8 mouse cellular contexts compared by ENCODE assay signal in the genomic region with DNA sequence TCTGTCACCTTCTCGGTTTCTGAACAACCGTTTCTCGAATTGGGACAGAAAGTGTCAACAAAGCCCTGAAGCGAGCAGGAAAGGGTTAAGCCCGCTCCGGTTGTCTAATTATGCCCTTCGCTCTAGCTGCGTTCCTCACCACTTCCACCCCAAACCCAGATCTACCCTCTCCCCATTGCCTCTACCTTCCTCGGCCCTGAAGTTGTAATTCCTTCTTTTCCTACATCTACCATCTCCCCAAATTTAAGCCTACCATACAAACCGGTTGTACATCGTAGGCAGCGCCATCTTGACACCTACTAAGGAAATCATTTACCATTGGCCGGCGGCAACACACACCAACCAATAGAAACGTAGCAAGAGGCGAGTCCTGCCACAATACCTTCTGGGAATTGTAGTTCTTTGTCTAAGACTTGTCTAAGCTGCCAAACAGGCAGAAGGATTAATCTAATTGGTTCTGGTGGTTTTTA. TPM values are rescaled to one million over a fixed set of nuclear protein-coding genes. Genes with fewer than 3 reads are reported as not detected.
A peak's percentile ranks its signal among the peaks of the same experiment; 100 is the strongest.
DNase-seq lines count a peak whose midpoint lies in the region; ATAC-seq and TF ChIP-seq lines count a peak whose summit lies in the region.

TSS of gene Med24 (minus strand) at position 317 of the 470 bp plus-strand sequence.

- ATAC-seq in heart, embryonic 14.5 days (ENCODE audit: insufficient number of reproducible peaks, insufficient read depth, low FRiP score, low read depth): peak; percentile 81
- peak; percentile 96 for ATAC-seq in liver, embryonic 13.5 days (ENCODE audit: low read depth)

- H3K4me2 ChIP-seq in CH12.LX (ENCODE audit: insufficient read depth, low read depth, poor library complexity, severe bottlenecking): peak within 1 kb of the TSS; percentile 89
- H3K4me2 ChIP-seq in heart, embryonic 14.5 days (ENCODE audit: low read length): peak within 1 kb of the TSS; percentile 76
- H3K4me2 ChIP-seq in liver, embryonic 13.5 days: peak within 1 kb of the TSS; percentile 87

- peak; percentile 96 for DNase-seq in CH12.LX (ENCODE audit: extremely low read depth)
- DNase-seq in fibroblast of lung, adult 2 months (ENCODE audit: low read depth): peak; percentile 88
- DNase-seq in kidney, postnatal 14 days: peak; percentile 93
- DNase-seq in liver, embryonic 13.5 days: peak; percentile 80
- peak; percentile 81 for DNase-seq in neural tube, embryonic 10.5 days (ENCODE audit: extremely low spot score, low spot score)
- DNase-seq in testis, postnatal 10 days (ENCODE audit: low spot score): peak; percentile 80

- peaks cover 0 to 17% of the 10 kb centered on the region in 2 experiments; a peak in 2 of 4 replicates for H3K4me1 ChIP-seq in CH12.LX (ENCODE audit: control insufficient read depth in 1 of 2, insufficient read depth in 2 of 2)
- 0 out of 2 replicates have a peak, but pooled peaks cover 3% of the 10 kb centered on the region for H3K4me1 ChIP-seq in brown adipose tissue, adult 24 weeks (ENCODE audit: control insufficient read depth, insufficient read depth, insufficient read length, low read length)
- H3K4me1 ChIP-seq in heart, embryonic 14.5 days (ENCODE audit: control insufficient read depth in 2 of 2, insufficient read depth in 2 of 2, low read length in 2 of 2): peaks cover 4 to 10% of the 10 kb centered on the region in 2 experiments
- peaks cover 20% of the 10 kb centered on the region for H3K4me1 ChIP-seq in liver, embryonic 13.5 days (replicated peaks)

- H3K4me3 ChIP-seq in CH12.LX (replicated peaks in 1 of 3; ENCODE audit: low read depth in 2 of 3, low read length in 2 of 3, poor library complexity in 1 of 3): peak within 1 kb of the TSS; percentile 75 to 100 (median 80)
- peak within 1 kb of the TSS; percentile 97 for H3K4me3 ChIP-seq in brown adipose tissue, adult 24 weeks (ENCODE audit: insufficient read depth, low read depth, low read length)
- H3K4me3 ChIP-seq in heart, embryonic 14.5 days (ENCODE audit: control insufficient read depth in 1 of 2, insufficient read depth in 1 of 2, low read depth in 1 of 2, low read length in 2 of 2): peak within 1 kb of the TSS; percentile 47 to 89
- H3K4me3 ChIP-seq in liver, embryonic 13.5 days (replicated peaks): peak within 1 kb of the TSS; percentile 71

- H3K79me2 ChIP-seq in CH12.LX (replicated peaks; ENCODE audit: control insufficient read depth, extremely low read depth, insufficient read depth, poor library complexity, severe bottlenecking): peaks cover 12% of the 10 kb centered on the region

- TF ChIP-seq EP300 in CH12.LX (IDR thresholded peaks at IDR 0.05; ENCODE audit: low read length): 0 out of 2 replicates have a peak, but pooled peaks have one; percentile 12

- H3K36me3 ChIP-seq in CH12.LX (replicated peaks in 1 of 2; ENCODE audit: control insufficient read depth in 1 of 2, insufficient read depth in 1 of 2, low read length in 1 of 2): peaks cover 24 to 37% of the 10 kb centered on the region in 2 experiments
- H3K36me3 ChIP-seq in heart, embryonic 14.5 days (ENCODE audit: control insufficient read depth, insufficient read depth, low read length): peaks cover 33% of the 10 kb centered on the region
- H3K36me3 ChIP-seq in liver, embryonic 13.5 days: peaks cover 26% of the 10 kb centered on the region

- TF ChIP-seq POLR2A in CH12.LX (IDR thresholded peaks at IDR 0.05; ENCODE audit: low read depth, low read length): peak; percentile 85

- H3K9ac ChIP-seq in CH12.LX (ENCODE audit: insufficient read depth, low read depth): peak within 1 kb of the TSS; percentile 50
- H3K9ac ChIP-seq in heart, embryonic 14.5 days (ENCODE audit: low read length): peak within 1 kb of the TSS; percentile 78
- peak within 1 kb of the TSS; percentile 75 for H3K9ac ChIP-seq in liver, embryonic 13.5 days

- no peak within 1 kb of the TSS for H3K27ac ChIP-seq in CH12.LX (ENCODE audit: insufficient read depth, low read depth)
- peak within 1 kb of the TSS; percentile 71 for H3K27ac ChIP-seq in brown adipose tissue, adult 24 weeks (replicated peaks; ENCODE audit: low read depth, low read length)
- peak within 1 kb of the TSS; percentile 11 to 69; a peak in 3 of 4 replicates for H3K27ac ChIP-seq in heart, embryonic 14.5 days (replicated peaks in 1 of 2; ENCODE audit: control insufficient read depth in 1 of 2, insufficient read depth in 1 of 2, low read depth in 2 of 2, low read length in 2 of 2)
- H3K27ac ChIP-seq in liver, embryonic 13.5 days: peak within 1 kb of the TSS; percentile 66

- WGBS in heart, embryonic 14.5 days: under 1% methylated on average over 16 of the region's 16 CpGs
- under 1% methylated on average over 16 of the region's 16 CpGs for WGBS in liver, embryonic 13.5 days (ENCODE audit: insufficient replicate concordance)

- H3K27me3 ChIP-seq in CH12.LX (replicated peaks): peaks cover 11% of the 10 kb centered on the region
- H3K27me3 ChIP-seq in heart, embryonic 14.5 days (ENCODE audit: control insufficient read depth, insufficient read depth, low read length): no peaks in the 10 kb centered on the region
- H3K27me3 ChIP-seq in liver, embryonic 13.5 days: no peaks in the 10 kb centered on the region

- TF ChIP-seq RAD21 in CH12.LX (IDR thresholded peaks at IDR 0.05; ENCODE audit: low read depth, low read length): no peak

- dilution Hi-C loops in CH12.LX (cut with MboI; ENCODE audit: extremely low pct_ligation_motif_present, extremely low pct_unique_long_range_greater_than_20kb, low sequenced_read_pairs): no loop called here

- in situ Hi-C loops in CH12.LX (cut with MboI; ENCODE audit: low pct_ligation_motif_present, low pct_unique_long_range_greater_than_20kb, low sequenced_read_pairs): loop anchor here (10.0 kb wide), 1 partner anchor 56 kb away; no protein-coding TSS in a partner anchor

- peaks cover 2% of the 10 kb centered on the region for H3K9me3 ChIP-seq in CH12.LX (replicated peaks; ENCODE audit: low read length)
- peaks cover under 1% of the 10 kb centered on the region; the same call in 1 of the 2 replicates for H3K9me3 ChIP-seq in heart, embryonic 14.5 days (ENCODE audit: control insufficient read depth, low read length)
- H3K9me3 ChIP-seq in liver, embryonic 13.5 days (replicated peaks): peaks cover 2% of the 10 kb centered on the region; the same call in 1 of the 2 replicates

- TF ChIP-seq CTCF in CH12.LX (conservative IDR thresholded peaks at IDR 0.05 in 1 of 2, IDR thresholded peaks at IDR 0.05 in 1 of 2; ENCODE audit: low read depth in 2 of 2, low read length in 2 of 2): peak in 1 of 2 experiments; percentile 8; a peak in 1 of 4 replicates

TF ChIP-seq in CH12.LX, 34 proteins besides CTCF, POLR2A, EP300 and RAD21:
- TF ChIP-seq NELFE (IDR thresholded peaks at IDR 0.05; ENCODE audit: low read depth, low read length): 0 out of 2 replicates have a peak, but pooled peaks have one; percentile 79
- TF ChIP-seq MYC (IDR thresholded peaks at IDR 0.05; ENCODE audit: low read depth, low read length): 0 out of 2 replicates have a peak, but pooled peaks have one; percentile 38
- TF ChIP-seq SIN3A (IDR thresholded peaks at IDR 0.05; ENCODE audit: low read length): peak; percentile 80
- TF ChIP-seq E2F4 (IDR thresholded peaks at IDR 0.05; ENCODE audit: insufficient replicate concordance, low read depth, low read length): no peak
- TF ChIP-seq ELF1 (IDR thresholded peaks at IDR 0.05; ENCODE audit: low read depth, low read length): peak; percentile 78
- peak; percentile 75 for TF ChIP-seq NRF1 (IDR thresholded peaks at IDR 0.05; ENCODE audit: low read depth, low read length)
- TF ChIP-seq MEF2A (IDR thresholded peaks at IDR 0.05; ENCODE audit: borderline replicate concordance, low read depth, low read length): 0 out of 2 replicates have a peak, but pooled peaks have one; percentile 20
- 0 out of 2 replicates have a peak, but pooled peaks have one; percentile 59 for TF ChIP-seq MAX (IDR thresholded peaks at IDR 0.05; ENCODE audit: low read length)
- peak; percentile 98 for TF ChIP-seq CHD2 (IDR thresholded peaks at IDR 0.05; ENCODE audit: low read length)
- peak; percentile 99 for TF ChIP-seq HCFC1 (IDR thresholded peaks at IDR 0.05; ENCODE audit: low read depth, low read length)
- peak; percentile 80 for TF ChIP-seq TCF12 (IDR thresholded peaks at IDR 0.05; ENCODE audit: low read depth, low read length)
- TF ChIP-seq KAT2A (IDR thresholded peaks at IDR 0.05; ENCODE audit: insufficient replicate concordance, low read length): peak; percentile 99
- TF ChIP-seq MAZ (IDR thresholded peaks at IDR 0.05; ENCODE audit: low read depth, low read length): no peak
- TF ChIP-seq IRF4 (IDR thresholded peaks at IDR 0.05; ENCODE audit: low read depth, low read length): no peak
- peak; percentile 85; the same call in 1 of the 2 replicates for TF ChIP-seq GABPA (IDR thresholded peaks at IDR 0.05; ENCODE audit: insufficient replicate concordance, low read depth, low read length)
- no peak for TF ChIP-seq RCOR1 (conservative IDR thresholded peaks at IDR 0.05; ENCODE audit: low read depth, low read length)
- TF ChIP-seq TBP (conservative IDR thresholded peaks at IDR 0.05; ENCODE audit: low read depth, low read length): peak; percentile 90
- TF ChIP-seq MXI1 (IDR thresholded peaks at IDR 0.05; ENCODE audit: low read depth, low read length): peak; percentile 45; the same call in 1 of the 2 replicates
- TF ChIP-seq POLR2AphosphoS2 (IDR thresholded peaks at IDR 0.05; ENCODE audit: low read depth, low read length): peak; percentile 90; the same call in 1 of the 2 replicates
- no peak for TF ChIP-seq ZKSCAN1 (IDR thresholded peaks at IDR 0.05; ENCODE audit: borderline replicate concordance, low read depth, low read length)
- TF ChIP-seq PAX5 (IDR thresholded peaks at IDR 0.05; ENCODE audit: low read length): no peak

RNA-seq across cellular contexts. Expression of gene Med24, which starts in this region (rescaled TPM):
- 47.7 and 48.6 TPM in 2 replicates for total RNA-seq in CH12.LX (2012; rRNA removed)
- total RNA-seq in CH12.LX (2014; rRNA removed): 26.5 and 30.9 TPM in 2 replicates
- polyA plus RNA-seq in CH12.LX (2012; ENCODE audit: insufficient read length, low read depth): 64.2 and 78.8 TPM in 2 replicates
- polyA plus RNA-seq in brown adipose tissue, adult 24 weeks (2012; ENCODE audit: insufficient read depth, insufficient read length, missing spikeins): 18.4 and 24.7 TPM in 2 replicates
- 28.5 and 31.0 TPM in 2 replicates for polyA plus RNA-seq in heart, embryonic 14.5 days (2014; fragmentation: Nextera tagmentation; extraction: Ambion mirVana)
- polyA plus RNA-seq in liver, embryonic 13.5 days (2015; fragmentation: Nextera tagmentation; extraction: Ambion mirVana): 27.6 and 36.0 TPM in 2 replicates
